Mouse (Mus musculus): ENCODE results near the gene Hunk. TPM values are rescaled to one million over a fixed set of nuclear protein-coding genes. Genes with fewer than 3 reads are reported as not detected.

The Hunk gene
- total and polyA plus RNA-seq, 2 experiments from 2014 or later = 5.2 to 20.6 TPM

GRCm38 (mm10) chr16:90490066-90490465 lies 104.3 kb downstream of the Hunk start:
- Histone ChIP-seq H3K36me3 (ENCODE audit: insufficient read depth) (peaks cover 41% of the 10 kb centered on the region), H3K4me1 (ENCODE audit: insufficient read depth) (no peaks in the 10 kb centered on the region), H3K9me3 (ENCODE audit: low read length) (no peaks in the 10 kb centered on the region), H3K4me2 (ENCODE audit: low read depth) (no peak overlapping the region), H3K9ac (no peak overlapping the region), H3K27me3 (ENCODE audit: insufficient read depth, low read length) (no peaks in the 10 kb centered on the region), H3K4me3 (ENCODE audit: low read depth, low read length) (no peak overlapping the region), H3K27ac (ENCODE audit: low read depth, low read length) (no peak overlapping the region)
- ATAC-seq (no peak), DNase-seq (no peak)
- TF ChIP-seq CTCF (IDR thresholded peaks at IDR 0.05; ENCODE audit: low read depth) = no peak
- WGBS = 77% methylated on average over 4 of the region's 4 CpGs

GRCm38 (mm10) chr16:90491898-90492499 lies 106.2 kb downstream of the Hunk start:
- H3K27ac ChIP-seq (ENCODE audit: low read depth, low read length) = no peak overlapping the region
- H3K9me3 ChIP-seq (ENCODE audit: low read length) = no peaks in the 10 kb centered on the region
- peak; percentile 34; the same call in 1 of the 2 replicates for ATAC-seq
- no peaks in the 10 kb centered on the region for H3K4me1 ChIP-seq (ENCODE audit: insufficient read depth)
- DNase-seq = peak; percentile 51
- TF ChIP-seq CTCF (IDR thresholded peaks at IDR 0.05; ENCODE audit: low read depth) = no peak
- H3K36me3 ChIP-seq (ENCODE audit: insufficient read depth) = peaks cover 46% of the 10 kb centered on the region
- H3K27me3 ChIP-seq (ENCODE audit: insufficient read depth, low read length) = no peaks in the 10 kb centered on the region
- H3K4me2 ChIP-seq (ENCODE audit: low read depth) = no peak overlapping the region
- WGBS = 15% methylated on average over 5 of the region's 5 CpGs
- H3K9ac ChIP-seq = no peak overlapping the region
- no peak overlapping the region for H3K4me3 ChIP-seq (ENCODE audit: low read depth, low read length)

- Histone ChIP-seq H3K9ac (no peak overlapping the region), H3K4me1 (ENCODE audit: insufficient read depth) (no peaks in the 10 kb centered on the region), H3K27me3 (ENCODE audit: insufficient read depth, low read length) (no peaks in the 10 kb centered on the region), H3K36me3 (ENCODE audit: insufficient read depth) (peaks cover 31% of the 10 kb centered on the region), H3K4me2 (ENCODE audit: low read depth) (no peak overlapping the region), H3K27ac (ENCODE audit: low read depth, low read length) (no peak overlapping the region), H3K9me3 (ENCODE audit: low read length) (no peaks in the 10 kb centered on the region), H3K4me3 (ENCODE audit: low read depth, low read length) (no peak overlapping the region)
- DNase-seq (no peak), ATAC-seq (no peak)
- WGBS = 40% methylated on average over 11 of the region's 11 CpGs
- no peak for TF ChIP-seq CTCF (IDR thresholded peaks at IDR 0.05; ENCODE audit: low read depth)
Measured at GRCm38 (mm10) chr16:90496930-90497329, 111.1 kb downstream of the Hunk start.

GRCm38 (mm10) chr16:90497749-90498464 lies 112.1 kb downstream of the Hunk start:
- no peak for TF ChIP-seq CTCF (IDR thresholded peaks at IDR 0.05; ENCODE audit: low read depth)
- Histone ChIP-seq H3K27me3 (ENCODE audit: insufficient read depth, low read length) (no peaks in the 10 kb centered on the region), H3K9ac (no peak overlapping the region), H3K27ac (ENCODE audit: low read depth, low read length) (no peak overlapping the region), H3K4me3 (ENCODE audit: low read depth, low read length) (no peak overlapping the region), H3K4me1 (ENCODE audit: insufficient read depth) (no peaks in the 10 kb centered on the region), H3K36me3 (ENCODE audit: insufficient read depth) (peaks cover 28% of the 10 kb centered on the region), H3K9me3 (ENCODE audit: low read length) (no peaks in the 10 kb centered on the region), H3K4me2 (ENCODE audit: low read depth) (no peak overlapping the region)
- ATAC-seq (peak; percentile 83), DNase-seq (peak; percentile 60)
- 73% methylated on average over 16 of the region's 16 CpGs for WGBS

GRCm38 (mm10) chr16:90500809-90501208 lies 115.0 kb downstream of the Hunk start:
- Histone ChIP-seq H3K9me3 (ENCODE audit: low read length) (no peaks in the 10 kb centered on the region), H3K4me2 (ENCODE audit: low read depth) (no peak overlapping the region), H3K27ac (ENCODE audit: low read depth, low read length) (no peak overlapping the region), H3K27me3 (ENCODE audit: insufficient read depth, low read length) (no peaks in the 10 kb centered on the region), H3K4me3 (ENCODE audit: low read depth, low read length) (no peak overlapping the region), H3K9ac (no peak overlapping the region), H3K4me1 (ENCODE audit: insufficient read depth) (no peaks in the 10 kb centered on the region), H3K36me3 (ENCODE audit: insufficient read depth) (peaks cover 16% of the 10 kb centered on the region; the same call in 1 of the 2 replicates)
- ATAC-seq (peak; percentile 42; the same call in 1 of the 2 replicates), DNase-seq (no peak)
- WGBS = 45% methylated on average over 6 of the region's 6 CpGs
- no peak for TF ChIP-seq CTCF (IDR thresholded peaks at IDR 0.05; ENCODE audit: low read depth)

- H3K27me3 ChIP-seq (ENCODE audit: insufficient read depth, low read length) = no peaks in the 10 kb centered on the region
- ATAC-seq (no peak), DNase-seq (no peak)
- H3K4me1 ChIP-seq (ENCODE audit: insufficient read depth) = no peaks in the 10 kb centered on the region
- H3K4me3 ChIP-seq (ENCODE audit: low read depth, low read length) = no peak overlapping the region
- H3K9ac ChIP-seq = no peak overlapping the region
- no peak overlapping the region for H3K27ac ChIP-seq (ENCODE audit: low read depth, low read length)
- 0 out of 2 replicates have a peak, but pooled peaks cover 5% of the 10 kb centered on the region for H3K36me3 ChIP-seq (ENCODE audit: insufficient read depth)
- no peaks in the 10 kb centered on the region for H3K9me3 ChIP-seq (ENCODE audit: low read length)
- no peak overlapping the region for H3K4me2 ChIP-seq (ENCODE audit: low read depth)
- no peak for TF ChIP-seq CTCF (IDR thresholded peaks at IDR 0.05; ENCODE audit: low read depth)
- WGBS = 73% methylated on average over 10 of the region's 10 CpGs
Measured at GRCm38 (mm10) chr16:90505252-90505651, 119.4 kb downstream of the Hunk start.

- Histone ChIP-seq H3K4me2 (ENCODE audit: low read depth) (no peak overlapping the region), H3K4me1 (ENCODE audit: insufficient read depth) (no peaks in the 10 kb centered on the region), H3K9me3 (ENCODE audit: low read length) (no peaks in the 10 kb centered on the region), H3K27ac (ENCODE audit: low read depth, low read length) (no peak overlapping the region), H3K36me3 (ENCODE audit: insufficient read depth) (0 out of 2 replicates have a peak, but pooled peaks cover 5% of the 10 kb centered on the region), H3K27me3 (ENCODE audit: insufficient read depth, low read length) (no peaks in the 10 kb centered on the region), H3K9ac (no peak overlapping the region), H3K4me3 (ENCODE audit: low read depth, low read length) (no peak overlapping the region)
- no peak for DNase-seq
- no peak for TF ChIP-seq CTCF (IDR thresholded peaks at IDR 0.05; ENCODE audit: low read depth)
- ATAC-seq = no peak
- WGBS = 95% methylated on average over 2 of the region's 2 CpGs
Measured at GRCm38 (mm10) chr16:90505680-90506079, 119.9 kb downstream of the Hunk start.
